Mouse (Mus musculus): ENCODE results near the gene Adam12. TPM values are rescaled to one million over a fixed set of nuclear protein-coding genes. Genes with fewer than 3 reads are reported as not detected.

The Adam12 gene
- polyA plus RNA-seq, 1 experiment from 2014 or later: 1.2 TPM

GRCm38 (mm10) chr7:133862723-133863122 lies 369.2 kb downstream of the Adam12 start:
- H3K27me3 ChIP-seq: no peaks in the 10 kb centered on the region
- H3K27ac ChIP-seq (replicated peaks): no peak overlapping the region
- H3K9me3 ChIP-seq (replicated peaks): no peaks in the 10 kb centered on the region
- no peak overlapping the region for H3K9ac ChIP-seq
- H3K4me1 ChIP-seq (replicated peaks): no peaks in the 10 kb centered on the region
- no peak for ATAC-seq (ENCODE audit: insufficient read depth)
- no peak overlapping the region for H3K4me2 ChIP-seq
- no peaks in the 10 kb centered on the region for H3K36me3 ChIP-seq (replicated peaks)
- 63% methylated on average over 5 of the region's 5 CpGs for WGBS (ENCODE audit: insufficient replicate concordance)
- H3K4me3 ChIP-seq (replicated peaks): no peak overlapping the region

GRCm38 (mm10) chr7:133862233-133862632 lies 369.7 kb downstream of the Adam12 start:
- Histone ChIP-seq H3K9ac (no peak overlapping the region), H3K36me3 (replicated peaks) (no peaks in the 10 kb centered on the region), H3K4me2 (no peak overlapping the region), H3K4me1 (replicated peaks) (no peaks in the 10 kb centered on the region), H3K27me3 (no peaks in the 10 kb centered on the region), H3K9me3 (replicated peaks) (no peaks in the 10 kb centered on the region), H3K27ac (replicated peaks) (no peak overlapping the region), H3K4me3 (replicated peaks) (no peak overlapping the region)
- no peak for ATAC-seq (ENCODE audit: insufficient read depth)
- WGBS (ENCODE audit: insufficient replicate concordance): 69% methylated on average over 6 of the region's 6 CpGs

- H3K4me1 ChIP-seq (replicated peaks): no peaks in the 10 kb centered on the region
- WGBS (ENCODE audit: insufficient replicate concordance): 42% methylated on average over 4 of the region's 4 CpGs
- H3K27me3 ChIP-seq: no peaks in the 10 kb centered on the region
- H3K9ac ChIP-seq: no peak overlapping the region
- H3K36me3 ChIP-seq (replicated peaks): no peaks in the 10 kb centered on the region
- H3K4me2 ChIP-seq: no peak overlapping the region
- H3K9me3 ChIP-seq (replicated peaks): no peaks in the 10 kb centered on the region
- H3K27ac ChIP-seq (replicated peaks): no peak overlapping the region
- no peak for ATAC-seq (ENCODE audit: insufficient read depth)
- H3K4me3 ChIP-seq (replicated peaks): no peak overlapping the region
Measured at GRCm38 (mm10) chr7:133859548-133859947, 372.4 kb downstream of the Adam12 start.

GRCm38 (mm10) chr7:133858506-133858905 lies 373.4 kb downstream of the Adam12 start:
- Histone ChIP-seq H3K4me3 (replicated peaks) (no peak overlapping the region), H3K27ac (replicated peaks) (no peak overlapping the region), H3K27me3 (no peaks in the 10 kb centered on the region), H3K9me3 (replicated peaks) (no peaks in the 10 kb centered on the region), H3K36me3 (replicated peaks) (no peaks in the 10 kb centered on the region), H3K9ac (no peak overlapping the region), H3K4me1 (replicated peaks) (no peaks in the 10 kb centered on the region), H3K4me2 (no peak overlapping the region)
- no peak for ATAC-seq (ENCODE audit: insufficient read depth)
- 56% methylated on average over 3 of the region's 3 CpGs for WGBS (ENCODE audit: insufficient replicate concordance)

- Histone ChIP-seq H3K4me1 (replicated peaks) (no peaks in the 10 kb centered on the region), H3K9me3 (replicated peaks) (no peaks in the 10 kb centered on the region), H3K27me3 (no peaks in the 10 kb centered on the region), H3K4me2 (no peak overlapping the region), H3K4me3 (replicated peaks) (no peak overlapping the region), H3K27ac (replicated peaks) (no peak overlapping the region), H3K9ac (no peak overlapping the region), H3K36me3 (replicated peaks) (no peaks in the 10 kb centered on the region)
- 19% methylated on average over 3 of the region's 3 CpGs for WGBS (ENCODE audit: insufficient replicate concordance)
- ATAC-seq (ENCODE audit: insufficient read depth): no peak
Measured at GRCm38 (mm10) chr7:133856278-133856677, 375.7 kb downstream of the Adam12 start.

GRCm38 (mm10) chr7:133850735-133851134 lies 381.2 kb downstream of the Adam12 start:
- H3K9ac ChIP-seq: no peak overlapping the region
- H3K27ac ChIP-seq (replicated peaks): no peak overlapping the region
- H3K36me3 ChIP-seq (replicated peaks): no peaks in the 10 kb centered on the region
- H3K27me3 ChIP-seq: no peaks in the 10 kb centered on the region
- ATAC-seq (ENCODE audit: insufficient read depth): no peak
- no peaks in the 10 kb centered on the region for H3K9me3 ChIP-seq (replicated peaks)
- H3K4me1 ChIP-seq (replicated peaks): no peaks in the 10 kb centered on the region
- no peak overlapping the region for H3K4me3 ChIP-seq (replicated peaks)
- no peak overlapping the region for H3K4me2 ChIP-seq

GRCm38 (mm10) chr7:133848180-133848579 lies 383.8 kb downstream of the Adam12 start:
- Histone ChIP-seq H3K27me3 (no peaks in the 10 kb centered on the region), H3K9ac (no peak overlapping the region), H3K9me3 (replicated peaks) (no peaks in the 10 kb centered on the region), H3K27ac (replicated peaks) (no peak overlapping the region), H3K4me3 (replicated peaks) (no peak overlapping the region), H3K36me3 (replicated peaks) (no peaks in the 10 kb centered on the region), H3K4me2 (no peak overlapping the region), H3K4me1 (replicated peaks) (no peaks in the 10 kb centered on the region)
- 57% methylated on average over 2 of the region's 2 CpGs for WGBS (ENCODE audit: insufficient replicate concordance)
- no peak for ATAC-seq (ENCODE audit: insufficient read depth)

- no peaks in the 10 kb centered on the region for H3K36me3 ChIP-seq (replicated peaks)
- no peak for ATAC-seq (ENCODE audit: insufficient read depth)
- no peak overlapping the region for H3K9ac ChIP-seq
- no peak overlapping the region for H3K4me3 ChIP-seq (replicated peaks)
- H3K27me3 ChIP-seq: no peaks in the 10 kb centered on the region
- H3K4me1 ChIP-seq (replicated peaks): no peaks in the 10 kb centered on the region
- H3K4me2 ChIP-seq: no peak overlapping the region
- no peak overlapping the region for H3K27ac ChIP-seq (replicated peaks)
- 10% methylated on average over 1 of the region's 1 CpGs for WGBS (ENCODE audit: insufficient replicate concordance)
- H3K9me3 ChIP-seq (replicated peaks): no peaks in the 10 kb centered on the region
Measured at GRCm38 (mm10) chr7:133847175-133847574, 384.8 kb downstream of the Adam12 start.

- no peak for ATAC-seq (ENCODE audit: insufficient read depth)
Measured at GRCm38 (mm10) chr7:133842079-133842478, 389.9 kb downstream of the Adam12 start.

GRCm38 (mm10) chr7:133839546-133839945 lies 392.4 kb downstream of the Adam12 start:
- no peak for ATAC-seq (ENCODE audit: insufficient read depth)

More at GRCm38 (mm10) chr7:133842079-133842478, 389.9 kb downstream of the Adam12 start:
- Histone ChIP-seq H3K4me2 (no peak overlapping the region), H3K4me1 (replicated peaks) (no peaks in the 10 kb centered on the region), H3K9me3 (replicated peaks) (no peaks in the 10 kb centered on the region), H3K4me3 (replicated peaks) (no peak overlapping the region), H3K27me3 (no peaks in the 10 kb centered on the region), H3K27ac (replicated peaks) (no peak overlapping the region), H3K36me3 (replicated peaks) (no peaks in the 10 kb centered on the region), H3K9ac (no peak overlapping the region)
- 70% methylated on average over 6 of the region's 6 CpGs for WGBS (ENCODE audit: insufficient replicate concordance)

More at GRCm38 (mm10) chr7:133839546-133839945, 392.4 kb downstream of the Adam12 start:
- 43% methylated on average over 4 of the region's 4 CpGs for WGBS (ENCODE audit: insufficient replicate concordance)
- Histone ChIP-seq H3K27me3 (no peaks in the 10 kb centered on the region), H3K9me3 (replicated peaks) (no peaks in the 10 kb centered on the region), H3K27ac (replicated peaks) (no peak overlapping the region), H3K4me3 (replicated peaks) (no peak overlapping the region), H3K4me1 (replicated peaks) (no peaks in the 10 kb centered on the region), H3K36me3 (replicated peaks) (no peaks in the 10 kb centered on the region), H3K4me2 (no peak overlapping the region), H3K9ac (no peak overlapping the region)
